Mouse (Mus musculus) cerebellum, adult 2 months (tissue): ENCODE measurements around the gene Patl1. TPM values are rescaled to one million over a fixed set of nuclear protein-coding genes. Genes with fewer than 3 reads are reported as not detected.
"Not testable (repeated sequence)": the region's sequence is repeated elsewhere in the genome, so short reads cannot be mapped to it uniquely, and the experiment has no call there.

Experiments used
- DNase-seq, 2 experiments: peaks; one replicate each; pipeline ENCODE4 v3.0.0; 2021
- H3K27ac ChIP-seq: fragments of 200-500 bp; 2 replicates; pipeline ENCODE4 v1.5.1; 2012; ENCODE audit warnings: low read length, control low read depth, inconsistent platforms; ENCODE audit not compliant: insufficient read depth
- H3K27me3 ChIP-seq: fragments of 200-500 bp; 2 replicates; pipeline ENCODE4 v1.6.1; 2012; ENCODE audit warnings: inconsistent platforms, mild to moderate bottlenecking, low read length, moderate library complexity; ENCODE audit not compliant: control insufficient read depth, insufficient read depth
- H3K4me1 ChIP-seq: fragments of 200-500 bp; 2 replicates; pipeline ENCODE4 v1.6.1; 2011; ENCODE audit warnings: low read length; ENCODE audit not compliant: control insufficient read depth, insufficient read depth
- H3K4me3 ChIP-seq: fragments of 200-500 bp; replicated peaks from 2 replicates; pipeline ENCODE3; 2011; ENCODE audit warnings: mild to moderate bottlenecking, low read depth, low read length, control low read depth; ENCODE audit not compliant: insufficient read depth
- CTCF ChIP-seq: fragments of 200-500 bp; IDR thresholded peaks from 2 replicates; pipeline ENCODE4 v1.5.1; 2011; ENCODE audit warnings: low read depth, mild to moderate bottlenecking, control low read depth, low read length, moderate library complexity, borderline replicate concordance; ENCODE audit not compliant: insufficient read depth
- POLR2A ChIP-seq: fragments of 200-500 bp; IDR thresholded peaks from 2 replicates; pipeline ENCODE4 v1.6.1; 2011; ENCODE audit warnings: low read length, control low read depth, borderline replicate concordance; ENCODE audit not compliant: insufficient read depth
- WGBS: fragments of 180-500 bp; shearing (Covaris S2); methylation state at CpG from one replicate; pipeline ENCODE4 v1.1.7; 2018; 5-methylcytosine and 5-hydroxymethylcytosine counted together
- polyA plus RNA-seq: library from polyadenylated mRNA; depleted of rRNA; stranded (reverse); fragments of >200 nt; gene quantifications from 2 replicates; pipeline ENCODE4 v1.2.3, GENCODE M21; 2012; rRNA removed

The Patl1 gene
- polyA plus RNA-seq, 1 experiment: 21.7 TPM

DNA sequence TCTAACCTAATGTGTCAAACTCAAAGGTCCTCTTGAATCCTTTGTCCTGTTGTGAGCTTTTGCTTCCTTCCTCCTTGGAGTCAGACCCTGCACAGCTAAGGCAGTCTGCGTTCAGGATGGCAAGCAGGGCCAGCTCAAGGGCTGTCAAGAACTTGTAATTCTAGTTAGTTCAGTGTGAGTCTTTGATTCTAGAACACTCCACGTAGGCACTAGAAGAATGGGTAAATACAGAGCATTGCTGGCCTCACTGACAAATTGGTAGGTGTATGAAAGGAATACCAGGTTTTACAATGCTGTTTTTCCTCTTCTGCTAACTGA lies 62.0 kb downstream of the Patl1 start:
- 91% methylated on average over 2 of the region's 2 CpGs for WGBS
- TF ChIP-seq POLR2A (no peak), CTCF (no peak)
- no peak for DNase-seq
- Histone ChIP-seq H3K27me3 (no peaks in the 10 kb centered on the region), H3K4me1 (0 out of 2 replicates have a peak, but pooled peaks cover 4% of the 10 kb centered on the region), H3K27ac (no peak overlapping the region), H3K4me3 (no peak overlapping the region)

DNA sequence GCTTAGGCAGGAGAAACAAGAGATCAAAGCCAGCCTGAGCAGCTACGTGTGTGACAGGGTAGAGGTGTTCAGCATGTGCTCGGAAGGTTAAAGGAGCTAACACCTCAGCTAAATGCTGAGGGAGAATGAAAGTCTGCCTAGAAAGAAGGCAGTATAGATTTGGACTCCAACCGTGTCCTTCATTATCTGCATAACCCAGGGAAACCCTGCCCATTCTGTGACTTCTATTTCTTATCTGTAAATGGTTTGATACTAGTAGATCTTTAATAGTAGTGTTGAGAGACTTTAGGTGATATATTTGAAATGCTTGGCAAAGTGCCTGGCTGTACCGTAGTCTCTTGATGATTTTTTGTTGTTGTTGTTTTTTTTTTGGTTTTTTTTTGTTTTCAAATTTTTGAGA lies 63.5 kb downstream of the Patl1 start:
- 90% methylated on average over 4 of the region's 4 CpGs for WGBS
- H3K4me3 ChIP-seq: no peak overlapping the region

DNA sequence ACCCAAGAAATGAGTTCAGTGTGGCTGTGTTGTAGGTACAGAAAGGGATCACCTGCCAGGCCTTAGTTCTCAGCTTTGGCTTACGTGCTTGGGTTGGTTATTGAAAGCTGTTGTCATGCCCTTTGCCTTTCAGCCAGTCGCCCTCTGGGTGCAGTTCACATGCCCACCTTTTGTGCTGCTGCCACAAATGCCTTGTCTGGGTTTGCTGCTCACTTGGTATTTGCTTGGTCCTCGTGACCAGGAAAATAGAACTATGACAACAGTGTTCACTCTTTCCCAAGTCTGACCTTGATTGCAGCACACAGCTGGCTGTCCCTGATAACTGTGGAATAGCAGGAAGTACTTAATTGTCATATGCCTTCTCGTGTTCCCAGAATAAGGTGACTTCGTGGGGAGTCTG lies 65.2 kb downstream of the Patl1 start:
- TF ChIP-seq POLR2A: no peak
- Histone ChIP-seq H3K4me3 (no peak overlapping the region), H3K4me1 (0 out of 2 replicates have a peak, but pooled peaks cover 4% of the 10 kb centered on the region), H3K27ac (peak overlapping the region; percentile 56; the same call in 1 of the 2 replicates), H3K27me3 (no peaks in the 10 kb centered on the region)
- no peak for DNase-seq
- 78% methylated on average over 5 of the region's 5 CpGs for WGBS

More for the DNA sequence above, 63.5 kb downstream of the Patl1 start:
- no peak for TF ChIP-seq CTCF
- no peak for TF ChIP-seq POLR2A
- 0 out of 2 replicates have a peak, but pooled peaks cover 4% of the 10 kb centered on the region for H3K4me1 ChIP-seq
- no peak for DNase-seq
- no peak overlapping the region for H3K27ac ChIP-seq
- no peaks in the 10 kb centered on the region for H3K27me3 ChIP-seq

DNA sequence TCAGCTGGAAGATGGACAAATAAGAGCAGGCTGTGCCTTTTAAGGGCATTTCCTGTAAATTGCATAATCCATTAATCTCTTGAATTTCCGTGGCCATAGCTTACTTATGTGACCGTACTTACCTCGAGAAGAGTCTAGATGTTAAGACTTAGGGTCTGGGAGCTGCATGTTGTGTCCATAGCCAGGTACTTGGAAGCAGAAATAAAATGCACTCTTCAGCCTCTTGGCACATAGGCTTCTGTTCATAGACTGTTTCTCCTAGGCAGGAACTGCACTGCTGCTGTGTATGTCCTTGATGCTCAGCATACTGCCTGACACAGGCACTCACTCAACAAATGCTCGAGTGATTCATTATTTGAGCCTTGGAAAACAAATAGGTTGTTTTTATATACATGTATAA lies 68.3 kb downstream of the Patl1 start:
- Histone ChIP-seq H3K4me3 (no peak overlapping the region), H3K4me1 (0 out of 2 replicates have a peak, but pooled peaks cover 4% of the 10 kb centered on the region), H3K27ac (no peak overlapping the region), H3K27me3 (no peaks in the 10 kb centered on the region)
- DNase-seq: no peak
- WGBS: 91% methylated on average over 4 of the region's 4 CpGs
- TF ChIP-seq CTCF (no peak), POLR2A (no peak)

DNA sequence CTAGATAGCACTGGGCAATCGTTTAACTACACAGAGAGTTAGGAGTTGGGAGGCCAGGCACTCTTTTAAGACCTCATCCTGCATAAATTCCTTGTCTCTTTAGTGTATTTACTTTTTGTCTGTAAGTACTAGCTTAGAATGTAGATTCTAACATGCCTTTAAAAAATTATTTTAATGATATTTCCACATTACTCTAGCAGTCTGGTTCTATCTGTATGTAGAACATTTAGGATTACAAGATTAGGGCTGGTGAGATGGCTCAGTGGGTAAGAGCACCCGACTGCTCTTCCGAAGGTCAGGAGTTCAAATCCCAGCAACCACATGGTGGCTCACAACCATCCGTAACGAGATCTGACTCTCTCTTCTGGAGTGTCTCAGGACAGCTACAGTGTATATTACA lies 72.4 kb downstream of the Patl1 start:
- H3K27me3 ChIP-seq, DNase-seq, H3K4me1 ChIP-seq, H3K27ac ChIP-seq, H3K4me3 ChIP-seq: not testable (repeated sequence)
- WGBS: 61% methylated on average over 5 of the region's 5 CpGs

- Histone ChIP-seq H3K27me3 (no peaks in the 10 kb centered on the region), H3K4me3 (no peak overlapping the region), H3K4me1 (no peaks in the 10 kb centered on the region), H3K27ac (no peak overlapping the region)
- no peak for DNase-seq
- 90% methylated on average over 3 of the region's 3 CpGs for WGBS
- TF ChIP-seq POLR2A (no peak), CTCF (no peak)
These were observed 75.6 kb downstream of the Patl1 start for GRCm38 (mm10) chr19:11987841-11988240.

DNA sequence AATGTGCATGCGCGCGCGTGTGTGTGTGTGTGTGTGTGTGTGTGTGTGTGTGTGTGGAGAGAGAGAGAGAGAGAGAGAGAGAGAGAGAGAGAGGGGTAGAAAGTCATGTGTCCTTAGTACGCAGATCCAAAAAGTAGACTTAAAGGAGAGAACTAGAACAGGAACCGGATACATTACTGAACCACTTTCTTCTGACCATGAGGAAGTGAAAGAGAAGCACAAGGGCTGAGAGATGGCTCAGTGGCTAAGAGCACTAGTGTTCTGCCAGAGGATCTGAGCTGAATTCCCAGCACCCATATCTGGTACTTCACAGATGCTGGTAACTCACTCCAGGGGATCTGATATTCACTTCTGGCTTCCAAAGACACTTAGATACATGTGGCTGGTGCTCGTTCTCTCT lies 77.1 kb downstream of the Patl1 start:
- no peak for DNase-seq
- TF ChIP-seq POLR2A (no peak), CTCF (no peak)
- no peak overlapping the region for H3K27ac ChIP-seq
- no peaks in the 10 kb centered on the region for H3K27me3 ChIP-seq
- H3K4me1 ChIP-seq: no peaks in the 10 kb centered on the region
- no peak overlapping the region for H3K4me3 ChIP-seq
- 99% methylated on average over 7 of the region's 7 CpGs for WGBS

DNA sequence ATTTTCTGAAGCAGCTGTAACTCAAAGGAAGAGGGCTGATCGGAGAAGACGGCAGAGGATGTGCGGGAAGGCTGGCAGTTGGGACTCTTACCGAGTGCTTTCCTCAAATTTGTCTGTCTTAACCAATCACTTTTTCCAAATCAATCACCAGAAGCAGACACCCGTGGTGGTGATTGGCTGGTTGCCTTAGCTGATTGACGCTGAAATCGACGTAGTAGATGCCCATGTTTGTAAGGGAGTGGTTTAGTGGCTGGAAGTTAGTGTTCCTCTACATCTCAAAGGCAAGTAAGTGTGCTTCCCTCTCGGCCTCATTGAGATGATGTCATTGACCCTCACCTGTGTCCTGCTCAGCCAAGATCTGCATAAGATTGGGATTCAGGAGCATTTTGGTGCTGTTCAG lies 79.8 kb downstream of the Patl1 start:
- TF ChIP-seq POLR2A: no peak
- no peak for TF ChIP-seq CTCF
- no peaks in the 10 kb centered on the region for H3K4me1 ChIP-seq
- WGBS: 88% methylated on average over 9 of the region's 9 CpGs
- no peaks in the 10 kb centered on the region for H3K27me3 ChIP-seq
- H3K27ac ChIP-seq: no peak overlapping the region
- H3K4me3 ChIP-seq: no peak overlapping the region
- no peak for DNase-seq

GRCm38 (mm10) chr19:11992441-11993029 lies 80.3 kb downstream of the Patl1 start:
- no peaks in the 10 kb centered on the region for H3K4me1 ChIP-seq
- TF ChIP-seq CTCF (no peak), POLR2A (no peak)
- 76% methylated on average over 10 of the region's 10 CpGs for WGBS
- H3K27ac ChIP-seq: no peak overlapping the region
- no peak overlapping the region for H3K4me3 ChIP-seq
- no peak for DNase-seq
- no peaks in the 10 kb centered on the region for H3K27me3 ChIP-seq

Other genes with a start within 250 kb of the Patl1 start
- not detected in 2 replicates for gene Oosp1, start 221.2 kb upstream of the Patl1 start, polyA plus RNA-seq
- gene Oosp3, start 215.3 kb upstream of the Patl1 start, polyA plus RNA-seq: not detected in 2 replicates
- not detected in 2 replicates for gene Gif, start 164.8 kb upstream of the Patl1 start, polyA plus RNA-seq
- gene Mrpl16, start 142.0 kb upstream of the Patl1 start, polyA plus RNA-seq: 41.0 and 41.6 TPM in 2 replicates
- gene Stx3, start 93.0 kb upstream of the Patl1 start, polyA plus RNA-seq: 58.1 and 63.1 TPM in 2 replicates
- 0.11 TPM in 1 of 2 replicates, not detected in the other for gene Olfr1417, start 73.2 kb upstream of the Patl1 start, polyA plus RNA-seq
- not detected in 2 replicates for gene Olfr1418, start 51.3 kb upstream of the Patl1 start, polyA plus RNA-seq
- 0.11 TPM in 1 of 2 replicates, not detected in the other for gene Olfr1419, start 37.3 kb upstream of the Patl1 start, polyA plus RNA-seq
- gene Olfr1420, start 25.8 kb upstream of the Patl1 start, polyA plus RNA-seq: 0.05 TPM in 1 of 2 replicates, not detected in the other
- 38.9 and 39.9 TPM in 2 replicates for gene Osbp, start 53.5 kb downstream of the Patl1 start, polyA plus RNA-seq
- gene Olfr1423, start 128.9 kb downstream of the Patl1 start, polyA plus RNA-seq: not detected in 2 replicates
- not detected in 2 replicates for gene Olfr1424, start 150.3 kb downstream of the Patl1 start, polyA plus RNA-seq
- not detected in 2 replicates for gene Olfr1425, start 165.3 kb downstream of the Patl1 start, polyA plus RNA-seq
- gene Olfr1426, start 179.6 kb downstream of the Patl1 start, polyA plus RNA-seq: not detected in 2 replicates
- not detected in 2 replicates for gene Olfr1427, start 190.9 kb downstream of the Patl1 start, polyA plus RNA-seq
- not detected in 2 replicates for gene Olfr1428, start 203.5 kb downstream of the Patl1 start, polyA plus RNA-seq
- not detected in 2 replicates for gene Olfr76, start 210.8 kb downstream of the Patl1 start, polyA plus RNA-seq